Mouse (Mus musculus) macrophage (primary cell): ENCODE data around the gene Rinl. TPM values are rescaled to one million over a fixed set of nuclear protein-coding genes. Genes with fewer than 3 reads are reported as not detected.

ENCODE experiments used
- H3K27ac ChIP-seq: fragments of 350-480 bp; formaldehyde crosslinking; 2 replicates; pipeline ENCODE4 v1.9.0; 2021
- H3K36me3 ChIP-seq: fragments of 350-480 bp; formaldehyde crosslinking; 2 replicates; pipeline ENCODE4 v1.9.0; 2021; ENCODE audit errors: inconsistent target
- H3K4me3 ChIP-seq: fragments of 350-480 bp; formaldehyde crosslinking; 2 replicates; pipeline ENCODE4 v1.9.0; 2021; ENCODE audit errors: inconsistent target
- H3K79me2 ChIP-seq: fragments of 350-480 bp; formaldehyde crosslinking; 2 replicates; pipeline ENCODE4 v1.9.0; 2021; ENCODE audit errors: inconsistent target
- WGBS: methylation state at CpG from one replicate; pipeline ENCODE4 v1.1.7; 2026; ENCODE audit warnings: inconsistent platforms; ENCODE audit not compliant: missing documents; 5-methylcytosine and 5-hydroxymethylcytosine counted together
- polyA plus RNA-seq: library from polyadenylated mRNA; stranded (reverse); fragments of 250-400 nt; gene quantifications from 3 replicates; pipeline ENCODE4 v1.2.4, GENCODE M21; 2018; ENCODE audit warnings: inconsistent platforms
- total RNA-seq, 78 experiments: library from RNA; depleted of rRNA; stranded (reverse); fragments of 250-400 nt; gene quantifications; 1 replicate in 9 of 78; 2 replicates in 24 of 78; 3 replicates in 43 of 78; 4 replicates in 2 of 78; pipeline ENCODE4 v1.2.4; 2018; ENCODE audit warnings: inconsistent platforms in 56 of 78

The Rinl gene
- total RNA-seq (2018; cell fraction: chromatin; rRNA removed), result 10 to 100 TPM in 22 of 26 experiments, 1 to 10 TPM in 4; 4.4 to 22.1 (median 13.1) TPM
- total RNA-seq (2018; cell fraction: cytosol; rRNA removed), result 10 to 100 TPM; 15.4 to 44.6 (median 31.6) TPM
- 10 to 100 TPM in 22 of 26 experiments, 1 to 10 TPM in 4; 6.3 to 33.1 (median 14.6) TPM for total RNA-seq (2018; cell fraction: nucleus; rRNA removed)
- polyA plus RNA-seq, result 21.6 to 44.7 TPM (median 44.4 TPM) in 3 replicates

DNA sequence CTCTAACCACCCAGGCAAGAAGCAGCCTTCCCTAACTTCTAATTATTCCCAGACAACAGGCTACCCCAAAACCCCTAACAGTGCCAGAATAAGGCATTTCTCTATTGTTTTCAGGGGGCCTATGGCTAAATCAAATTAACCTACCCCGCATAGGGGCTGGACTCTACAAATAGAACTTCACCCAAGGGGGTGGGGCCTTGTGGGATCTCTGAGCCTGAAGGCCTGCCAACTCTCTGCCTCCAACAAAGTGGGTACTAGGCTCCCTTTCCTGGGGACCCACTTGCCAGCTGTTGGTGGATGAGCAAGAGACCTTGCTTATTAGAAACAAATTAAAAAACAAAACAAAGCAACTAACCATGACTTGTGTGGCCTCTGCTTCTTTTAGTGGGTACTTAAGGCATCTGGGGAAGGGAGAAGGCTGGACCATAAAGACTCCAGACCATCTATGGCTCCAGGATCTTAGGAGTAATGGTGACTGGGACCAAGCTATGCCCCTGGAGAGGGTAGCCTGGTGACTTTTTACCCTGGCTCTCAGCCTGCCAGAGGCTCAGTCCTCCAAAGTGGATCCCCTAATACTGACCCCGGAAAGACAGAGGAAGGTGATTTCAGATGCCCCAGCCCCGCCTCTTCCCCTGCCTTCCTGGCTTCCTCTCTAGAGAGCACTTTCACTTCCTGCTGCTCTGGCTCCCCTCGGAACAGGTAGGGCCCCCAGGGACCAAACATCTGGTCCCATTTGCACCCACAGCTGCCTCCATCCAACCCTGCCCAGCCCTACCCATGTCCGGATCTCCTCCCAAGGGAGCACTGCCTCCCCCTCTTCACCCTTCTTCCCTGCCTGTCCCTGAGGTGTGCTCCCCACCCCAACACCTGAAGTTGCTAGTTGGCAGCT is at the start of gene Rinl:
Gene Rinl (plus strand): TSS at position 663 of the 889 bp plus-strand sequence.
- no peak within 1 kb of the TSS for H3K27ac ChIP-seq
- peaks cover 28% of the 10 kb centered on the region for H3K36me3 ChIP-seq
- 20% methylated on average over 5 of the region's 5 CpGs for WGBS
- H3K79me2 ChIP-seq, result no peaks in the 10 kb centered on the region
- no peak within 1 kb of the TSS for H3K4me3 ChIP-seq

- 90% methylated on average over 21 of the region's 21 CpGs for WGBS
- no peak overlapping the region for H3K4me3 ChIP-seq
- H3K36me3 ChIP-seq, result no peaks in the 10 kb centered on the region
- H3K27ac ChIP-seq, result no peak overlapping the region
- no peaks in the 10 kb centered on the region for H3K79me2 ChIP-seq
Measured at GRCm38 (mm10) chr7:28739829-28740228, 48.9 kb upstream of the Rinl start.

GRCm38 (mm10) chr7:28740949-28741348 is 47.8 kb upstream of the Rinl start:
- H3K4me3 ChIP-seq, result peak overlapping the region; percentile 97
- H3K36me3 ChIP-seq, result no peaks in the 10 kb centered on the region
- H3K27ac ChIP-seq, result peak overlapping the region; percentile 83
- no peaks in the 10 kb centered on the region for H3K79me2 ChIP-seq
- 36% methylated on average over 9 of the region's 9 CpGs for WGBS

DNA sequence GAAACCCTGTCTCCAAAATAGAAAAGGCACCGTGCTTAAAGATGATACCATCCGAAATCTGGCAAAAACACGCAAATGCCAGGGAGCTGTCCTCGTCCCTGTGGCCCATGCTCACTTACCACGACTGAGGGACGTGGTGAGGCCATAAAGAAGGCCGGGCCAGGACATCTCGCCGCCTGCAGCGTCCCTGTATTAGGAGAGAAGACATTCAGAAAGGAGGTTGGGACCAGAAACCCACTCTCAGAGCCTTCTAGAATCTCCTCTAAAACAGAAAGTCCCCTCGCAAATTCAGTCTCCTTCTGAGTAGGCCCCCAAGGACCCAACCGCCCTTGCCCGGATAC is 47.4 kb upstream of the Rinl start:
- Histone ChIP-seq H3K36me3 (no peaks in the 10 kb centered on the region), H3K4me3 (peak overlapping the region; percentile 97), H3K27ac (peak overlapping the region; percentile 83), H3K79me2 (no peaks in the 10 kb centered on the region)
- under 1% methylated on average over 13 of the region's 13 CpGs for WGBS

- WGBS, result under 1% methylated on average over 37 of the region's 39 CpGs
- Histone ChIP-seq H3K4me3 (peak within 1 kb of the TSS; percentile 97), H3K27ac (peak within 1 kb of the TSS; percentile 83), H3K36me3 (no peaks in the 10 kb centered on the region), H3K79me2 (no peaks in the 10 kb centered on the region)
Measured at GRCm38 (mm10) chr7:28741709-28742438, 46.9 kb upstream of the Rinl start, which contains the start of the genes Mrps12 and Sars2. Gene Mrps12, minus strand, starts transcription at chr7:28741820. Gene Sars2, plus strand, starts transcription at chr7:28741992.

- no peak overlapping the region for H3K4me3 ChIP-seq
- no peaks in the 10 kb centered on the region for H3K36me3 ChIP-seq
- H3K79me2 ChIP-seq, result no peaks in the 10 kb centered on the region
- no peak overlapping the region for H3K27ac ChIP-seq
- WGBS, result 97% methylated on average over 7 of the region's 7 CpGs
Measured at GRCm38 (mm10) chr7:28749935-28750334, 38.8 kb upstream of the Rinl start.

DNA sequence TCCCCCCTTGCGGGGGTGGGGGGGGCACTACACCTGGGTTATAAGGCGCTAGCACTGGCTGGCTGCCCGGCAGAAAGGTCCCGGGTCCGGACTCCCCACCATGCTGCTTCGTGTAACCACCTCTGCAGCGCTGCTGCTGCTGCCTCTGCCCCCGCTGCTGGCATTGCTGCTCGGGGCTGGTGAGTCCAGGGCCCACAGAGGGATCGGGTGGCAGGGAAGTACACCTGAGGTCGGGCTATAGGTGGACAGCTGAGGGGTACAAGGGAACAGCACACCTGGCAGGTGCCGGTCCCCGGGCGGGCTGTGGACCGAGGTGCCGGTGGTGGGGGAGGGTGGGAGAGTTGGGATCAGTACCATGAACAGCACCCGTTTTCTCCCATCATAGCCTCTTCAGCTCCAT is 32.7 kb upstream of the Rinl start, which contains the start of gene Ccer2:
Gene Ccer2 (plus strand): TSS at position 96 of the 400 bp plus-strand sequence.
- H3K4me3 ChIP-seq, result no peak within 1 kb of the TSS
- no peak within 1 kb of the TSS for H3K27ac ChIP-seq
- WGBS, result 11% methylated on average over 17 of the region's 17 CpGs
- H3K79me2 ChIP-seq, result no peaks in the 10 kb centered on the region
- peaks cover 30% of the 10 kb centered on the region for H3K36me3 ChIP-seq

DNA sequence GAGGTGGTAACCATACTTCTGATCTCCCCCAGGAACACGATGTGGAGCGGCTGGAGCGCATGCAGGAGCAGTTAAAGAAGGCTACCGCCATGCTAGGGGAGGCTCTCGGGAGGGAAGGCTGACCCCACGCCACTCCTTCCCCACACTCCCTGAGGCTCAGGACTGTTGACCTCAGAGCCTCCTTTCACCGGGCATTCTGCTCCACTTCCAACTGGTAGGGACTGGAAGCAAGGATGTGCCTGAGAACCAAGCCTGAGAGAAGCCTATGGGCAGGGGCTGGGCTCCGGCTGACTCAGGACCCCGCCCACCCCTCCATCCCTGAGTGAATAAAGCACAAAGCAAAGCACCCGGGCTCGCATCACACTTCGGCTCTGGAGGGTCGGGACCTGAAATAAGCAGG is 30.1 kb upstream of the Rinl start:
- WGBS, result 93% methylated on average over 13 of the region's 13 CpGs
- H3K36me3 ChIP-seq, result peaks cover 50% of the 10 kb centered on the region
- H3K27ac ChIP-seq, result no peak overlapping the region
- H3K4me3 ChIP-seq, result no peak overlapping the region
- H3K79me2 ChIP-seq, result peaks cover 11% of the 10 kb centered on the region; the same call in 1 of the 2 replicates

GRCm38 (mm10) chr7:28761907-28762306 is 26.9 kb upstream of the Rinl start:
- Histone ChIP-seq H3K4me3 (no peak overlapping the region), H3K79me2 (peaks cover 36% of the 10 kb centered on the region), H3K36me3 (peaks cover 50% of the 10 kb centered on the region), H3K27ac (no peak overlapping the region)
- 97% methylated on average over 9 of the region's 9 CpGs for WGBS

DNA sequence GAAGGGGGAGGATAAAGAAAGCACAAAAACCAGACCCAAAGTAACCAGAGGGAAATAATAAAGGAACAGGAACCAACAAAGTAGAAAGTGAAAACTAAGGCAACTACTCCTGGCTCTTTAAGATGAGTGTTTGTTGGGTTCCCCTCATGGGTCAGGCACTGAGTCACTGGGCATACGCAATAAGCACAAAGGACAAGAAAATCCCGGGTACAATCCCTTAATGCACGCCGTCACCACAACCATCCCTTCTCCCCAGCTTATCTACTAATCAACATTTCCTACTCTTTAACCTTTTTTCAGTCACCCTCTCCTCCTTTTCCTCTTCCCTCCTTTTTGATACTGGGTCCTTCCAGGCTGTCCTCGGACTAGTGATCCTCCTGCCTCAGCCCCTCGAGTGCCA is 23.6 kb upstream of the Rinl start:
- H3K4me3 ChIP-seq, result peak overlapping the region; percentile 78
- H3K27ac ChIP-seq, result peak overlapping the region; percentile 49
- 26% methylated on average over 5 of the region's 6 CpGs for WGBS
- peaks cover 29% of the 10 kb centered on the region for H3K36me3 ChIP-seq
- peaks cover 69% of the 10 kb centered on the region for H3K79me2 ChIP-seq

DNA sequence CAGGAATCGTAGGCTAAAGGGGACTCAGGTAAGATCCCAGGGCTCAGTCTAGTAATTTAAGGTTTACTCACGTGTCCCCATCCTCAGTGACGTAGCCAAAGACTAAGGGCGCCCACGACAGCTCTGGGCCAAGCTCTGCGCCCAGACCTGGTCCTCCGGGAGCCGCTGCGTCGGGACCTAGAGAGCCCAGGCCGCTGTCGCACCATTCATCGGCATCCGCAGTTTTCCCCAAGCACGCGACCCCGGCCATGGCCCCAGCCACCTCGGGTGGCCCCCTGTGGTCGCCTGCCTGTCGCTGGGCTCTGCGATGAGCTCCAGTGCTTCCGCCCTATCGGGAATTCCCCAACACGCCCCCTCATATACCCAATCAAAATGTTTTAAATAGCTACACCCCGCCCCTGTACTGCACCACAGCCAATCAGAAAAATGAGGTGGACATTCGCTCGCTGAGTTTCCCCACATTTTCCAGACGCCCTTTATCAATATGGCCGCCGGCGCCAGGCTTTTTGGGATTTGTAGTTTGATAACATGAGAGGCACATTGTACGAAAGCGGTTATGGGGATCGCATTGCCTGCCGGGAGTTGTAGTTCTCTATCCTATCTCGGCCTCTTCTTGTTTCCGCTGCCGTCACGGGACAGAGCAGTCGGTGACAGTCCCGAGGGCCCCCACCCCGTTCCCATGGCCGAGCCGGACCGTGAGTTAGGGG is 22.4 kb upstream of the Rinl start, which contains the start of gene Sirt2:
Gene Sirt2 (plus strand): TSS at position 563 of the 707 bp plus-strand sequence.
- peak within 1 kb of the TSS; percentile 49 for H3K27ac ChIP-seq
- peaks cover 81% of the 10 kb centered on the region for H3K79me2 ChIP-seq
- peaks cover 18% of the 10 kb centered on the region for H3K36me3 ChIP-seq
- 0% methylated on average over 45 of the region's 45 CpGs for WGBS
- peak within 1 kb of the TSS; percentile 78 for H3K4me3 ChIP-seq

DNA sequence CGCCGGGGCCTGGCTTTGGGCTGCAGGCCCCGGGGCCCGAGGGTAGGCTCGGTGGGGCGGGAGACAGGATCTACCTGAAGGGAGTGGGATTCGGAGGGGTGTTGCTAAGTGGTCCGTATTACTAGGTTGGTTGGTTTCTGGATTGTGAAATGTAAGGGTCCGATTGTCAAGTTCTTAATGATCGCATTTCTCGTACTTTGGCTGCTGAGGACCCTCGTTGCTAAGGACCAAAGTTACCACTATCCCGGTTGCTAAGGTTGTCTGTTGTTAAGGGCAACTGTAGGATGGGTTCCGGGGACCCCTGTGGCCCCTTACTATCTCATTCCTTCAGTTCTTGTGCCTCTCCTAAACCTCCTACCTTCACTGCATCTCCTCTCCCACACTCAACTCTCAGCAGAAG is 21.9 kb upstream of the Rinl start:
- Histone ChIP-seq H3K4me3 (peak overlapping the region; percentile 78), H3K36me3 (peaks cover 12% of the 10 kb centered on the region), H3K79me2 (peaks cover 86% of the 10 kb centered on the region), H3K27ac (peak overlapping the region; percentile 36)
- WGBS, result 4% methylated on average over 14 of the region's 14 CpGs

GRCm38 (mm10) chr7:28767462-28767965 is 21.3 kb upstream of the Rinl start, which contains the start of gene Nfkbib:
Gene Nfkbib, minus strand, starts transcription at chr7:28767512.
- Histone ChIP-seq H3K79me2 (peaks cover 92% of the 10 kb centered on the region), H3K4me3 (peak within 1 kb of the TSS; percentile 78), H3K36me3 (peaks cover 6% of the 10 kb centered on the region), H3K27ac (peak within 1 kb of the TSS; percentile 36)
- WGBS, result 83% methylated on average over 7 of the region's 7 CpGs
